ENCODE assay signal across 8 mouse cellular contexts in the genomic region with DNA sequence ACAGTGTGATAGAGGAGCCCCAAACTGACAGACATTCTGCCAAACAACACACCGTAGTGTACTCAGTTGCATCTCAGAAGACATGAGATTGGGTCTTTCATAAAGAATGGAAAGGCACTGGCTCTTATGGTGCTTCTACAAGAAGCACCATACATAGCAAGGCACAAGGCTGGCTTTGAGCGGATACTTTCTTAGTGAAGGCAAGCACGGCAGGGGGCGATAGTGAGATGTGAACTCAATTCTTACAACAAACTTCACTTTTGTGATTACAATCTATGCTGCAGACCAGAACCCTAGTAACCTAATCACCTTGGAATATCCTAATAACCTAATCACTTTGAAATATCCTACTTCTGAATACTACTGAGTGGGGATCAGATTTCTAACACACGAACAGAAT. TPM values are rescaled to one million over a fixed set of nuclear protein-coding genes. Genes with fewer than 3 reads are reported as not detected.
DNase-seq lines count a peak whose midpoint lies in the region; ATAC-seq and TF ChIP-seq lines count a peak whose summit lies in the region.

No protein-coding gene starts in this region.

- no peaks in the 10 kb centered on the region for H3K4me1 ChIP-seq in heart, postnatal 0 days (ENCODE audit: control insufficient read depth, insufficient read depth)
- no peaks in the 10 kb centered on the region for H3K4me1 ChIP-seq in liver, postnatal 0 days (ENCODE audit: insufficient read depth)

- TF ChIP-seq EP300 in heart, postnatal 0 days (IDR thresholded peaks at IDR 0.05; ENCODE audit: low read depth), result no peak
- TF ChIP-seq EP300 in liver, postnatal 0 days (IDR thresholded peaks at IDR 0.05; ENCODE audit: low read depth), result no peak

- 50% methylated on average over 5 of the region's 5 CpGs for WGBS in heart, postnatal 0 days
- 39% methylated on average over 5 of the region's 5 CpGs for WGBS in liver, postnatal 0 days (ENCODE audit: insufficient replicate concordance)

- peak; percentile 27; the same call in 1 of the 2 replicates for TF ChIP-seq CTCF in heart, postnatal 0 days (IDR thresholded peaks at IDR 0.05; ENCODE audit: low read depth)
- TF ChIP-seq CTCF in liver, postnatal 0 days (IDR thresholded peaks at IDR 0.05; ENCODE audit: low read depth), result peak; percentile 67

- no peak for ATAC-seq in heart, postnatal 0 days (ENCODE audit: insufficient read depth, low read depth)
- peak; percentile 53; the same call in 1 of the 2 replicates for ATAC-seq in erythroid progenitor cell, adult 5-6 weeks (replicated peaks; ENCODE audit: low FRiP score, poor library complexity, severe bottlenecking)
- no peak for ATAC-seq in liver, postnatal 0 days

- no peak overlapping the region for H3K4me3 ChIP-seq in heart, postnatal 0 days (ENCODE audit: low read depth, low read length)
- H3K4me3 ChIP-seq in liver, postnatal 0 days (ENCODE audit: low read depth, low read length), result no peak overlapping the region

- H3K36me3 ChIP-seq in heart, postnatal 0 days (replicated peaks; ENCODE audit: control insufficient read depth, insufficient read depth, low read length), result no peaks in the 10 kb centered on the region
- H3K36me3 ChIP-seq in liver, postnatal 0 days (replicated peaks; ENCODE audit: insufficient read depth, low read length), result no peaks in the 10 kb centered on the region

- no peaks in the 10 kb centered on the region for H3K27me3 ChIP-seq in heart, postnatal 0 days (ENCODE audit: control insufficient read depth, insufficient read depth, low read length)
- H3K27me3 ChIP-seq in liver, postnatal 0 days (ENCODE audit: insufficient read depth, low read length), result no peaks in the 10 kb centered on the region

- H3K9me3 ChIP-seq in heart, postnatal 0 days (replicated peaks; ENCODE audit: control insufficient read depth, low read length), result no peaks in the 10 kb centered on the region
- no peaks in the 10 kb centered on the region for H3K9me3 ChIP-seq in liver, postnatal 0 days (ENCODE audit: low read length)

- no peak for DNase-seq in heart, postnatal 0 days (ENCODE audit: low spot score)
- DNase-seq in heart, adult 9 months (ENCODE audit: low spot score in 2 of 2), result no peak
- DNase-seq in urinary bladder, postnatal 14 days (ENCODE audit: low spot score), result peak; percentile 45
- no peak for DNase-seq in urinary bladder, postnatal 10 days (ENCODE audit: low spot score)
- DNase-seq in liver, postnatal 0 days, result peak; percentile 66
- peak; percentile 29 to 41 for DNase-seq in spleen, postnatal 36 days (ENCODE audit: low spot score in 2 of 2)
- DNase-seq in Muller cell, postnatal 12 days (ENCODE audit: inconsistent ontology term), result no peak

- no peak overlapping the region for H3K4me2 ChIP-seq in heart, postnatal 0 days (ENCODE audit: low read depth, low read length)
- no peak overlapping the region for H3K4me2 ChIP-seq in liver, postnatal 0 days (ENCODE audit: low read depth, low read length)

- no peak overlapping the region for H3K27ac ChIP-seq in heart, postnatal 0 days (ENCODE audit: low read depth)
- no peak overlapping the region for H3K27ac ChIP-seq in liver, postnatal 0 days (ENCODE audit: low read depth)

- H3K9ac ChIP-seq in heart, postnatal 0 days (replicated peaks; ENCODE audit: low read depth, low read length), result no peak overlapping the region
- no peak overlapping the region for H3K9ac ChIP-seq in liver, postnatal 0 days (replicated peaks)

RNA-seq across cellular contexts. Expression of a gene that starts 12.6 kb away (rescaled TPM):
- total RNA-seq in heart, postnatal 0 days (2014; rRNA removed; ENCODE audit: low replicate concordance), result 1.2 and 4.8 TPM in 2 replicates
- polyA plus RNA-seq in heart, postnatal 0 days (2015; fragmentation: Nextera tagmentation; extraction: Ambion mirVana), result 0.04 and 0.08 TPM in 2 replicates
- 2.9 and 5.0 TPM in 2 replicates for total RNA-seq in erythroid progenitor cell, adult 5-6 weeks (2015; ENCODE audit: low replicate concordance)
- 1.0 and 1.4 TPM in 2 replicates for total RNA-seq in erythroid progenitor cell, adult 5-6 weeks (2017; ENCODE audit: low replicate concordance)
- 0.19 and 0.23 TPM in 2 replicates for polyA plus RNA-seq in liver, postnatal 0 days (2015; fragmentation: Nextera tagmentation; extraction: Ambion mirVana)

RNA-seq across cellular contexts. Expression of a gene that starts 13.0 kb away (rescaled TPM):
- total RNA-seq in heart, postnatal 0 days (2014; rRNA removed; ENCODE audit: low replicate concordance), result not detected in 2 replicates
- not detected in 2 replicates for polyA plus RNA-seq in heart, postnatal 0 days (2015; fragmentation: Nextera tagmentation; extraction: Ambion mirVana)
- total RNA-seq in erythroid progenitor cell, adult 5-6 weeks (2015; ENCODE audit: low replicate concordance), result 133 and 154 TPM in 2 replicates
- total RNA-seq in erythroid progenitor cell, adult 5-6 weeks (2017; ENCODE audit: low replicate concordance), result 73.2 and 116 TPM in 2 replicates
- 2.3 and 2.4 TPM in 2 replicates for polyA plus RNA-seq in liver, postnatal 0 days (2015; fragmentation: Nextera tagmentation; extraction: Ambion mirVana)

RNA-seq across cellular contexts. Expression of a gene that starts 33.3 kb away (rescaled TPM):
- not detected in 2 replicates for total RNA-seq in heart, postnatal 0 days (2014; rRNA removed; ENCODE audit: low replicate concordance)
- 0.10 TPM in 2 replicates for polyA plus RNA-seq in heart, postnatal 0 days (2015; fragmentation: Nextera tagmentation; extraction: Ambion mirVana)
- 2.5 and 7.1 TPM in 2 replicates for total RNA-seq in erythroid progenitor cell, adult 5-6 weeks (2015; ENCODE audit: low replicate concordance)
- 3.4 and 5.1 TPM in 2 replicates for total RNA-seq in erythroid progenitor cell, adult 5-6 weeks (2017; ENCODE audit: low replicate concordance)
- 0.09 and 0.16 TPM in 2 replicates for polyA plus RNA-seq in liver, postnatal 0 days (2015; fragmentation: Nextera tagmentation; extraction: Ambion mirVana)

RNA-seq across cellular contexts. Expression of a gene that starts 51.9 kb away (rescaled TPM):
- total RNA-seq in heart, postnatal 0 days (2014; rRNA removed; ENCODE audit: low replicate concordance), result 11.2 and 28.4 TPM in 2 replicates
- 36.2 and 37.7 TPM in 2 replicates for polyA plus RNA-seq in heart, postnatal 0 days (2015; fragmentation: Nextera tagmentation; extraction: Ambion mirVana)
- total RNA-seq in erythroid progenitor cell, adult 5-6 weeks (2015; ENCODE audit: low replicate concordance), result 18.0 and 35.3 TPM in 2 replicates
- 15.4 and 21.2 TPM in 2 replicates for total RNA-seq in erythroid progenitor cell, adult 5-6 weeks (2017; ENCODE audit: low replicate concordance)
- 16.6 and 16.8 TPM in 2 replicates for polyA plus RNA-seq in liver, postnatal 0 days (2015; fragmentation: Nextera tagmentation; extraction: Ambion mirVana)

Comparison
In these comparisons a context has a peak if more than half of its experiments do, and no peak if none do; other contexts are left out.
1. DNase-seq: peak in urinary bladder, postnatal 14 days (single experiment), liver, postnatal 0 days (single experiment) and spleen, postnatal 36 days (2 of 2); none in heart, postnatal 0 days (single experiment), heart, adult 9 months (0 of 2), urinary bladder, postnatal 10 days (single experiment) and Muller cell, postnatal 12 days (single experiment).
2. RNA of a gene that starts 13.0 kb away (total RNA-seq): 73.2 to 154 TPM in erythroid progenitor cell, adult 5-6 weeks; not detected in heart, postnatal 0 days; every median in the first group is over 10 times any median in the second.